Mouse (Mus musculus) splenic B cell, adult 2 months (primary cell): Measurements from ENCODE around the gene Sertad2.

Experiments used
- DNase-seq: peaks from one replicate; pipeline ENCODE4 v3.0.0-alpha.2; 2011; ENCODE audit warnings: low read depth, low spot score
- H3K27me3 ChIP-seq: 2 replicates; pipeline ENCODE4 v1.6.1; 2012; ENCODE audit warnings: mild to moderate bottlenecking, low read length, moderate library complexity, mixed read lengths; ENCODE audit not compliant: control insufficient read depth, poor library complexity, insufficient read depth, severe bottlenecking
- H3K36me3 ChIP-seq: 2 replicates; pipeline ENCODE4 v1.6.1; 2012; ENCODE audit warnings: mild to moderate bottlenecking, low read length, moderate library complexity, mixed read lengths; ENCODE audit not compliant: control insufficient read depth, poor library complexity, insufficient read depth, severe bottlenecking

Gene Sertad2

GRCm38 (mm10) chr11:20656711-20657057, 113.6 kb downstream of the Sertad2 start:
- DNase-seq, result no peak

GRCm38 (mm10) chr11:20659094-20659493, 116.0 kb downstream of the Sertad2 start:
- Histone ChIP-seq H3K36me3 (no peaks in the 10 kb centered on the region), H3K27me3 (no peaks in the 10 kb centered on the region)
- no peak for DNase-seq

More at GRCm38 (mm10) chr11:20656711-20657057, 113.6 kb downstream of the Sertad2 start:
- no peaks in the 10 kb centered on the region for H3K36me3 ChIP-seq
- no peaks in the 10 kb centered on the region for H3K27me3 ChIP-seq

GRCm38 (mm10) chr11:20660111-20661097, 117.4 kb downstream of the Sertad2 start:
- Histone ChIP-seq H3K36me3 (no peaks in the 10 kb centered on the region), H3K27me3 (no peaks in the 10 kb centered on the region)
- DNase-seq, result no peak

- no peaks in the 10 kb centered on the region for H3K36me3 ChIP-seq
- DNase-seq, result peak; percentile 72
- H3K27me3 ChIP-seq, result no peaks in the 10 kb centered on the region
Measured at GRCm38 (mm10) chr11:20661652-20662051, 118.6 kb downstream of the Sertad2 start.

GRCm38 (mm10) chr11:20662811-20663210, 119.8 kb downstream of the Sertad2 start:
- no peak for DNase-seq
- no peaks in the 10 kb centered on the region for H3K36me3 ChIP-seq
- no peaks in the 10 kb centered on the region for H3K27me3 ChIP-seq

- no peaks in the 10 kb centered on the region for H3K36me3 ChIP-seq
- DNase-seq, result no peak
- no peaks in the 10 kb centered on the region for H3K27me3 ChIP-seq
Measured at GRCm38 (mm10) chr11:20663580-20664198, 120.6 kb downstream of the Sertad2 start.

- H3K27me3 ChIP-seq, result no peaks in the 10 kb centered on the region
- no peaks in the 10 kb centered on the region for H3K36me3 ChIP-seq
- DNase-seq, result no peak
Measured at GRCm38 (mm10) chr11:20664878-20665277, 121.8 kb downstream of the Sertad2 start.

GRCm38 (mm10) chr11:20671789-20672392, 128.8 kb downstream of the Sertad2 start:
- Histone ChIP-seq H3K27me3 (no peaks in the 10 kb centered on the region), H3K36me3 (no peaks in the 10 kb centered on the region)
- no peak for DNase-seq

GRCm38 (mm10) chr11:20672513-20672912, 129.5 kb downstream of the Sertad2 start:
- DNase-seq, result no peak
- H3K27me3 ChIP-seq, result no peaks in the 10 kb centered on the region
- H3K36me3 ChIP-seq, result no peaks in the 10 kb centered on the region

- Histone ChIP-seq H3K27me3 (no peaks in the 10 kb centered on the region), H3K36me3 (0 out of 2 replicates have a peak, but pooled peaks cover under 1% of the 10 kb centered on the region)
- no peak for DNase-seq
Measured at GRCm38 (mm10) chr11:20679396-20679795, 136.3 kb downstream of the Sertad2 start.

GRCm38 (mm10) chr11:20680781-20681180, 137.7 kb downstream of the Sertad2 start:
- DNase-seq, result no peak

GRCm38 (mm10) chr11:20681679-20682078, 138.6 kb downstream of the Sertad2 start:
- no peak for DNase-seq
- Histone ChIP-seq H3K36me3 (peaks cover 4% of the 10 kb centered on the region; the same call in 1 of the 2 replicates), H3K27me3 (no peaks in the 10 kb centered on the region)

More at GRCm38 (mm10) chr11:20680781-20681180, 137.7 kb downstream of the Sertad2 start:
- H3K36me3 ChIP-seq, result 0 out of 2 replicates have a peak, but pooled peaks cover 1% of the 10 kb centered on the region
- H3K27me3 ChIP-seq, result no peaks in the 10 kb centered on the region

GRCm38 (mm10) chr11:20691000-20691399, 147.9 kb downstream of the Sertad2 start:
- DNase-seq, result peak; percentile 83
- Histone ChIP-seq H3K36me3 (peaks cover 6% of the 10 kb centered on the region; the same call in 1 of the 2 replicates), H3K27me3 (no peaks in the 10 kb centered on the region)
